Mouse (Mus musculus): ENCODE measurements around the gene Tspan17. TPM values are rescaled to one million over a fixed set of nuclear protein-coding genes. Genes with fewer than 3 reads are reported as not detected.

The Tspan17 gene
- polyA plus RNA-seq, 1 experiment: 89.8 TPM

DNA sequence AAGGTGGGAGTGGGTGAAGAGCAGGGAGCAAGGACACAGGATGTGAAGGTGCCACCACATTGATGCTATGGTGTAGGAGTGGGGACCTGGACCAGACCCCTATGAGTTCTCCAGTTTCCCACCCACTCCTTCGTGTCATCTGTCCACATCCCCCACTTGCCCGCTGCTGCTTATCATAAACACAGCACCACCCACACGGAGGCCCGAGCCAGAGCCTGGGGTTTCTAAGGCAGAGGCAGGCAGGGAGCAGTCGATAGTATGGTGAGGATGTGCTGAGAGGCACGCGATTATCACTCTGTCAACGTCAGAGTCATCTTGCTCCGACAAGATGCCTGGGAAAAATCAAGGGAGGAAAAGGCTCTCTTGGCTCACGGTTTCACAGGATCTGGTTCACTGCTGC, 9.6 kb downstream of the Tspan17 start:
- H3K27ac ChIP-seq (ENCODE audit: insufficient read depth, low read length): no peak overlapping the region
- H3K27me3 ChIP-seq (ENCODE audit: control insufficient read depth, insufficient read depth, low read length): no peaks in the 10 kb centered on the region
- H3K4me1 ChIP-seq (ENCODE audit: control insufficient read depth, insufficient read depth, low read length): peaks cover 3% of the 10 kb centered on the region; the same call in 1 of the 2 replicates
- DNase-seq: no peak
- TF ChIP-seq POLR2A (IDR thresholded peaks at IDR 0.05; ENCODE audit: borderline replicate concordance, insufficient read depth, low read length) (no peak), CTCF (IDR thresholded peaks at IDR 0.05; ENCODE audit: borderline replicate concordance, insufficient read depth, low read depth, low read length) (no peak)
- no peak overlapping the region for H3K4me3 ChIP-seq (replicated peaks; ENCODE audit: insufficient read depth, low read depth, low read length)
- WGBS: 83% methylated on average over 10 of the region's 10 CpGs

DNA sequence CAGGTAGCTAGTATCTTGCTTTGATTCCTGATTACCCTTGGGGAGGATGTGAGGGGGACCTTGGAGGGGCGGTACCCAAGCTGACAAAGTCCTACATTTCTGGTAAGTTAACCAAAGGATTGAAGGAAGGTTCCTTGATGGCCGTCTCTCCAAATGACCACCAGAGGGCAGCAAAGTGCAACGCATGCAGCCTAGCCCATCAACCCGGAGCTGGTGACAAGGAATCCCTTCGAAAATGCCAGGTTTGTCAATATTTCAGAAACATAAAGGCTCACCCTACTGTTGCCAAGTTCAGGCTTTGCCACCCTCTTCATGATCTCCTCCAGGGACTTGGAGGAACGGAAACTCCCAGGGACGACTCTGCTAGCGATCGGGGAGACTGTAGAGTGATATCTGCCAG, 10.5 kb downstream of the Tspan17 start:
- no peak overlapping the region for H3K27ac ChIP-seq (ENCODE audit: insufficient read depth, low read length)
- peak overlapping the region; percentile 51 for H3K4me3 ChIP-seq (replicated peaks; ENCODE audit: insufficient read depth, low read depth, low read length)
- DNase-seq: peak; percentile 79 to 85
- no peaks in the 10 kb centered on the region for H3K27me3 ChIP-seq (ENCODE audit: control insufficient read depth, insufficient read depth, low read length)
- H3K4me1 ChIP-seq (ENCODE audit: control insufficient read depth, insufficient read depth, low read length): no peaks in the 10 kb centered on the region
- TF ChIP-seq POLR2A (IDR thresholded peaks at IDR 0.05; ENCODE audit: borderline replicate concordance, insufficient read depth, low read length) (no peak), CTCF (IDR thresholded peaks at IDR 0.05; ENCODE audit: borderline replicate concordance, insufficient read depth, low read depth, low read length) (peak; percentile 98)
- 6% methylated on average over 9 of the region's 9 CpGs for WGBS

DNA sequence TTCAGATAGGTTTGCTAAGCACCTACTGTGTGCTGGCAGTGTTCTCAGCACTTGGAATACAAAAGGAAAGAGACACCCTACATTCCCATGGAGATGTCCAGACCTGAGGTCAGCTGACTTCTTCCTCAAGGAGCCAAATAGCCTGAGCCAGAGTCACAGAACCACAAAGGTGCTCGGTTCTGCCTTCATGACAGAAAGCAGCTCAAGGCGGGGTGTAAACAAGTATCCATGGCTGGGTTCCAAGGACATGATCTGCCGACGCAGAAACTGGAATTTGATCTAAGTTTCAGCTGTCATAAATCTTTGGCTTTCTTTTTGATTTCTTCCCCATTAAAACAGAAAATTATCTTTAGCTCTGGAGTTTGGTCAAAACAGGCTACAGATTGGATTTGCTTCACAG, 11.0 kb downstream of the Tspan17 start:
- WGBS: 45% methylated on average over 4 of the region's 4 CpGs
- Histone ChIP-seq H3K27me3 (ENCODE audit: control insufficient read depth, insufficient read depth, low read length) (no peaks in the 10 kb centered on the region), H3K4me3 (replicated peaks; ENCODE audit: insufficient read depth, low read depth, low read length) (no peak overlapping the region), H3K4me1 (ENCODE audit: control insufficient read depth, insufficient read depth, low read length) (no peaks in the 10 kb centered on the region), H3K27ac (ENCODE audit: insufficient read depth, low read length) (no peak overlapping the region)
- TF ChIP-seq CTCF (IDR thresholded peaks at IDR 0.05; ENCODE audit: borderline replicate concordance, insufficient read depth, low read depth, low read length): no peak
- no peak for TF ChIP-seq POLR2A (IDR thresholded peaks at IDR 0.05; ENCODE audit: borderline replicate concordance, insufficient read depth, low read length)
- no peak for DNase-seq

DNA sequence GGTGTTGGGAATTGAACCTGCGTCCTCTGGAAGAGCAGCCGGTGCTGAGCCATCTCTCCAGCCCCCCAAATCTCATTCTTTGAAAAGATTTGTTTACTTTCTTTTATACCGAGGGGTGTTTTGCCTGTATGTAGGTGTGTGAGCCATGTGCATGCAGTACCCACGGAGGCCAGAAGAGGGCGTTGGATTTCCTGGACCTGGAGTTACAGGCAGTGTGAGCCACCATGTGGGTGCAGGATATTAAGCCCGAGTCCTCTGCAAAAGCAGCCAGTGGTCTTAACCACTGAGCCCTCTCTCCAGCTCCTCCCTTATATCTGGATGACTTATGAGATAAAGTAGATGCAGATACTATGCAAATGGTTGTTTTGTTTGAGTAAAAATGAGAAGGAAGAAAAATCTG, 13.8 kb downstream of the Tspan17 start:
- WGBS: 85% methylated on average over 6 of the region's 6 CpGs
- H3K27me3 ChIP-seq (ENCODE audit: control insufficient read depth, insufficient read depth, low read length): no peaks in the 10 kb centered on the region
- H3K27ac ChIP-seq (ENCODE audit: insufficient read depth, low read length): no peak overlapping the region
- peak; percentile 42; the same call in 1 of the 2 replicates for TF ChIP-seq CTCF (IDR thresholded peaks at IDR 0.05; ENCODE audit: borderline replicate concordance, insufficient read depth, low read depth, low read length)
- TF ChIP-seq POLR2A (IDR thresholded peaks at IDR 0.05; ENCODE audit: borderline replicate concordance, insufficient read depth, low read length): no peak
- no peak for DNase-seq
- H3K4me3 ChIP-seq (replicated peaks; ENCODE audit: insufficient read depth, low read depth, low read length): no peak overlapping the region
- no peaks in the 10 kb centered on the region for H3K4me1 ChIP-seq (ENCODE audit: control insufficient read depth, insufficient read depth, low read length)

DNA sequence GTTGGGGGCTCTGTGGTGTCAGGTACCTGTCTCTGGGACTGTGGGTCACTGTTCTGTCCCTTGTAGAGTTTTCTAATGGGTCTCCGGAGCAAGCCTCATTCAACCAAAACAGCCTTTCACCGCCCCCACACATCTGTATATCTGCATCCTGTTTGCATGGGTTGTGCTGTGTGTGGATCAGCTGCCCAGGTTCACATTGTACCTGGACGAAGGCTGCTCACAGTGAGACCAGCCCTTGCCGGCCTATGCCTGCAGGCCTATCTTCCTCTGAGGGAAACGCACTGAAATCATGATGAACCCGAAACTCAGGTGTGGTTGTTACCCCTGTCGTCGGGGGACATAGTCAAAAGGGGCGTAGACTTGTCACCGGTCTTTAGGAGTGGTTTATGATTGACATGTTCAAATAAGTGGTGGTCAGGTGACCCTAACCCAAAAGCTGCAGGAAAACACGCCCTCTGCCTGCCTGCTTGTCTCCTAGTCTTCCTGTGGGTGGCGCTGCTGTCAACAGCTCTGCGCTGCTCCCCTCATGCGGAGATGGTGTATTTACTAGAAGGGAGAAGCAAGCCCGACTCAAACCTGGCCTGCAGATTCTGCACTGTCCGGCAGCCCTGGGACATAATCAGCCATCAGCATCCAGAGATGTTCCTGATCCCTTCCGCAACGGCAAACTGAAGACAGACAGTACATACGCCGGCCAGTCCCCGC, 16.1 kb downstream of the Tspan17 start:
- no peaks in the 10 kb centered on the region for H3K27me3 ChIP-seq (ENCODE audit: control insufficient read depth, insufficient read depth, low read length)
- no peak overlapping the region for H3K4me3 ChIP-seq (replicated peaks; ENCODE audit: insufficient read depth, low read depth, low read length)
- TF ChIP-seq CTCF (IDR thresholded peaks at IDR 0.05; ENCODE audit: borderline replicate concordance, insufficient read depth, low read depth, low read length) (peak; percentile 85), POLR2A (IDR thresholded peaks at IDR 0.05; ENCODE audit: borderline replicate concordance, insufficient read depth, low read length) (no peak)
- no peak overlapping the region for H3K27ac ChIP-seq (ENCODE audit: insufficient read depth, low read length)
- 55% methylated on average over 21 of the region's 21 CpGs for WGBS
- DNase-seq: peak; percentile 55 to 63
- H3K4me1 ChIP-seq (ENCODE audit: control insufficient read depth, insufficient read depth, low read length): no peaks in the 10 kb centered on the region

DNA sequence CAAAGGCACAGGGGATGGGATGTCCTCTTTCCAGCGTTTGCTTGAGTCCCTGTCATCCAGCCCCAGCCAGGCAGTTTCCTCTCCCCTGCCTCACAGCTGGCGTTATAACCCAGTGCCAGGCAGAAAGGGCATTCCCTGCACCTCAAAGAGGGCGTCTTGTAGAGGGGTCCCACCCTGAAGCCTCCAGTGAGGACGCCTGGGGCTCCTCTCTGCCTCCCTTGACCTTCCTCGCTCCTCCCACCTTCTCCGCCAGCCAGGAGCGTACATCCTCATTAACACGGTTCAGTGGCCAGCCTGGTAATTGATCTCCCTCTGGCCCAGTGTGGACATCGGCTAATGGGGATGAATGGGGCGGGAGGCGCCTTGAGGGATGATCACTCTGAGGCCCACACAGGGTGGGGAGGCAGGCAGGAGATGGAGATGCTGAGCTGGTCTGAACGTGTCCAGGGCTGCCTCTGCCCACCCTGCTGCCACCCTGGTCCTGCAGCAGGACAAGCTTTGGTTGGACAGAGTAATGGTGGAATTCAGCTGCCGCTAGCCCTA, 17.3 kb downstream of the Tspan17 start:
- 65% methylated on average over 13 of the region's 13 CpGs for WGBS
- DNase-seq: no peak

DNA sequence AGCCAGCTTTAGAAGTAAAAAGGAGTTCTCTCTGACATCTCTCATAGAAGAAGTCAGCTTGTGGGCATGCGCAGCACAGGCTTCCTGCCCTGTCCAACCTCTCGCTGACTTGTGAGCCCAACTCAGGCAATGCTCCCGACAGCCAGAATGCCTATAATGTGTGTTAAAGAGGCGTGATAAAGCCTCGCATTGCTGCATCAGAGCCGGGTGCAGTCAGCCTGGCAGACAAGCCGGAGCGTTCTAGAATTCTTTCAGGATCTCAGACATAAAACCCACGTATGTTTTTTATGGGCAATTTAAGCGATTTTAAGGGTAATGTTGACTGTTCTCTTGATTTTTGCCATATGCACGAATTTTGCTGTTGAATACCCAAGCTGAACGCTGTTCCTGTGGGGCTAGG, 18.9 kb downstream of the Tspan17 start:
- 88% methylated on average over 12 of the region's 12 CpGs for WGBS
- Histone ChIP-seq H3K4me1 (ENCODE audit: control insufficient read depth, insufficient read depth, low read length) (peaks cover 4% of the 10 kb centered on the region; the same call in 1 of the 2 replicates), H3K4me3 (replicated peaks; ENCODE audit: insufficient read depth, low read depth, low read length) (no peak overlapping the region), H3K27ac (ENCODE audit: insufficient read depth, low read length) (no peak overlapping the region), H3K27me3 (ENCODE audit: control insufficient read depth, insufficient read depth, low read length) (no peaks in the 10 kb centered on the region)
- TF ChIP-seq POLR2A (IDR thresholded peaks at IDR 0.05; ENCODE audit: borderline replicate concordance, insufficient read depth, low read length) (no peak), CTCF (IDR thresholded peaks at IDR 0.05; ENCODE audit: borderline replicate concordance, insufficient read depth, low read depth, low read length) (no peak)
- DNase-seq: no peak

More for the DNA sequence above, 17.3 kb downstream of the Tspan17 start:
- Histone ChIP-seq H3K4me3 (replicated peaks; ENCODE audit: insufficient read depth, low read depth, low read length) (no peak overlapping the region), H3K27me3 (ENCODE audit: control insufficient read depth, insufficient read depth, low read length) (no peaks in the 10 kb centered on the region), H3K4me1 (ENCODE audit: control insufficient read depth, insufficient read depth, low read length) (peaks cover under 1% of the 10 kb centered on the region; the same call in 1 of the 2 replicates), H3K27ac (ENCODE audit: insufficient read depth, low read length) (no peak overlapping the region)
- TF ChIP-seq POLR2A (IDR thresholded peaks at IDR 0.05; ENCODE audit: borderline replicate concordance, insufficient read depth, low read length) (no peak), CTCF (IDR thresholded peaks at IDR 0.05; ENCODE audit: borderline replicate concordance, insufficient read depth, low read depth, low read length) (no peak)

DNA sequence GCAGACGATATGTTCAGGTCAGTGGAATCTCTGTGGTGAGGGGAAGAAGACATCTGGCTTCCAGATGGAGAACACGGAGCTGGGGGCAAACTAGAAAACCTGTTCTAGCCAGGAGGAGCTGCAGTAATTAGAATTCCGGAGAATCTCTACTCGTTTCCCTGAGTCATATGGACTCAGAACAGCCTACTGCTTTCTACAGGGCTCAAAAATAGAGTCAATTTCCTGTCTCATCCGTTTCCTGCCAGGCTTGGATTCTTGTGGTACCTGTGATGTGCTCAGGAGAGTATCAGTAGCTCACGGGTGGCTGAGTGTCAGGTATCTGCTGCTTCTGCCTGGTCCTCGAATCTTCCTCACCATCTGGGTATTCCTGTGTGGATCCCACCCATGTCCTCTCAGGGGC, 22.3 kb downstream of the Tspan17 start:
- no peak overlapping the region for H3K27ac ChIP-seq (ENCODE audit: insufficient read depth, low read length)
- no peaks in the 10 kb centered on the region for H3K27me3 ChIP-seq (ENCODE audit: control insufficient read depth, insufficient read depth, low read length)
- peaks cover 4% of the 10 kb centered on the region; the same call in 1 of the 2 replicates for H3K4me1 ChIP-seq (ENCODE audit: control insufficient read depth, insufficient read depth, low read length)
- TF ChIP-seq POLR2A (IDR thresholded peaks at IDR 0.05; ENCODE audit: borderline replicate concordance, insufficient read depth, low read length): no peak
- TF ChIP-seq CTCF (IDR thresholded peaks at IDR 0.05; ENCODE audit: borderline replicate concordance, insufficient read depth, low read depth, low read length): no peak
- H3K4me3 ChIP-seq (replicated peaks; ENCODE audit: insufficient read depth, low read depth, low read length): no peak overlapping the region
- no peak for DNase-seq
- WGBS: 22% methylated on average over 7 of the region's 7 CpGs

All from cerebellum, adult 2 months (tissue).